Mouse (Mus musculus) adrenal gland, postnatal 25 days (tissue): ENCODE results near the gene Emilin2. TPM values are rescaled to one million over a fixed set of nuclear protein-coding genes. Genes with fewer than 3 reads are reported as not detected.

Experiments used
- DNase-seq: peaks from one replicate; pipeline ENCODE4 v3.0.0; 2021; ENCODE audit warnings: mixed read lengths
- total RNA-seq: library from RNA; stranded (reverse); gene quantifications from 2 replicates; pipeline ENCODE4 v1.2.3, GENCODE M21; 2021

The Emilin2 gene
- total RNA-seq, 1 experiment from 2014 or later, result 4.4 TPM

DNA sequence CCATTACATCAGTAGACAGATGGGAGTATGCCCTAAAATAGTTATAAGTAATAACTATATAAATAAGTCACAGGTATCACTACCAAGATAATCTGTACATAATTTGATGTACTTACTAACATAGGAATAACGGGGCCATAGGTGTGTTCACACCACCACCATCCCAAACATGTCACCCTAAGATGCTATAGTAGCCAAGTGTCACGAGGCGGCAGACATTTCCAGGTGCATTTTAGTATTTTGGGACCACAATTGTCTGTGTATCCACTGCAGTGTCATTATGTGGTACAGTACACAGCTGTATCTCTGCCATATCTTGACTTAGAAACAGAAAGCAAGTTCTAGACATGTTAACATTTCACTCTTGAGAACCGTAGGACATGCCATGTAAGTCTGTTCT lies 78.6 kb downstream of the Emilin2 start:
- no peak for DNase-seq

DNA sequence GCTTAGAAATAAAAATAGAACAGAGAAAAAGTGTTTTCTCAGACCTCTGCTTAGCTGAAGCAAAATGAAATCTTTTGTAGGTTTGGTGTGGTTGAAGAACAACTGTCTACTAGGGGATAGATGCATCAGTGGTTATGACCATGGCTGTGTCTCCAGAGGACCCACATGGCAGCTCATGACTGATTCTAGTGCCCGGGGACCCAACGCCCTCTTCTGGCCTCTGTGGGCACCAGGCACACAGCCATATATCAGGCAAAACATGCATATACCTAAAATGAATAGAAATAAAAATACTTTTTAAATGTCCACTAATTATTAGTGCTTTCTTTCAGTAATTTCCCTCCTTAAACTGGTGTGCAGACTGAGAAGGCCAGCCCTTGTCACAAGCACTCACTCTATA lies 79.8 kb downstream of the Emilin2 start:
- no peak for DNase-seq

- no peak for DNase-seq
These were observed 81.6 kb downstream of the Emilin2 start for GRCm38 (mm10) chr17:71230108-71230709.

GRCm38 (mm10) chr17:71228651-71229050 lies 83.1 kb downstream of the Emilin2 start:
- DNase-seq, result no peak

DNA sequence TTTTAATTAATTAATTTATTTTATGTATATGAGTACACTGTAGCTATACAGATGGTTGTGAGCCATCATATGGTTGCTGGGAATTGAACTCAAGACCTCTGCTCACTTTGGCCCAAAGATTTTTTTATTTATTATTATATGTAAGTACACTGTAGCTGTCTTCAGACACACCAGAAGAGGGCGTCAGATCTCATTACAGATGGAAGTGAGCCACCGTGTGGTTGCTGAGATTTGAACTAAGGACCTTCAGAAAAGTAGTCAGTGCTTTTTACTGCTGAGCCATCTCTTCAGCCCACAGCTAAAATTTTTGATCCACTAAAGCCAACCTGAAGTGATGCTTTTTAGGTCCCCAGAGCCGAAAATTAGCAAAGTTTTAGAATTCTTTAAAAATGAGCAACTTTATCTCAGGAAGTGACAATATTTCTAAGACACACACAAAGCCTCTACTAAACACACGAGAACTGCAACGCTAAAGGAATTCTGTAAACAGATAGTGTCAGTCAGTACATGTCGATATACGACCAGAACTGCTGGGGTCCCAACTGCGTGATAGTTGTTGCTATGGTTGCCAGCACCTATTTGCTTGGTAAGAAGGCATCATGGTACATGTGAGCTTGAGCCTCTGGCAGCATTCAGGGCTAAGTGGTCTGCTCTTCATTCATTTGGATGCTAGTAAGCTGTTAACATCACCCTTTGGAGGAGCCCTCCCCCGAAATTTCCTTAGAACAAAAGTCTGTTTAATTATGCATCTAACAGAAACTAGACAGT lies 84.5 kb downstream of the Emilin2 start:
- no peak for DNase-seq

- peak; percentile 16 for DNase-seq
These were observed 86.7 kb downstream of the Emilin2 start for GRCm38 (mm10) chr17:71225091-71225490.

DNA sequence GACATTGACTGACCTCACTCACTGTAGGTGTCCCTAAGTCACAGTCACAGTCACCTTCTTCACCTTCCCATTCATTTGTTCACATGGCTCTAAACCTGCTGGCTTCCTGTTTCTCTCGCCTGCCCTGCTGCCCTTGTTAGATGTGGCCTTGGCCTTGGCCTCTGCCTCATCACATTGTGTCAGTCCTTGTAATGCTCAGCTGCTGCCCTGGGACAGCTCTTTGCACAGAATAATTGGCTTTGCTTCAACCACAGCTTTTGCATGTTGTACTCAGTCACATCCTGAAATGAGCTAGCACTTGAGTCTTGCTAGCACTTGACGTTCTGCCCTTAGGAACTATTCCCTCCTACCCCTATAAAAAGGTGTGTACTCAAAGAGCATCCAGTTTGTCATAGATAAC lies 87.3 kb downstream of the Emilin2 start:
- DNase-seq, result peak; percentile 37

GRCm38 (mm10) chr17:71223676-71224075 lies 88.1 kb downstream of the Emilin2 start:
- no peak for DNase-seq

DNA sequence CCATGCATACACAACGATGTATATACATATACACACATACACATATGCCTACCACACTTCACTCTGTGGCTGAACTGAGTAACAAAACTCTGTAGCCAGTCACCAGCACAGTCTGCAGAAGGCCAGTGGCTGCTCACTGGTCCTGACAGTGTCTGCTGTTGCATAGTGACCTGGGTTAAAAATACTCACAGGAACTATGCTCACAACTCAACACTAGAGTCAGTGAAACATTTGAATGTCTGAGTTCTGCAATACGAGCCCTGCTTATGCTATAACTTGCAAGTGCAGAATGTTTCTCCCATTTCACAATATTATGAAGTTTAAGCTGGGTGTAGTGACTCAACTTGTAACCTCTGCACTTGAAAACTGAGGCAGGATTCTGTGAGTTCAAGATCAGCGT lies 90.4 kb downstream of the Emilin2 start:
- no peak for DNase-seq

DNA sequence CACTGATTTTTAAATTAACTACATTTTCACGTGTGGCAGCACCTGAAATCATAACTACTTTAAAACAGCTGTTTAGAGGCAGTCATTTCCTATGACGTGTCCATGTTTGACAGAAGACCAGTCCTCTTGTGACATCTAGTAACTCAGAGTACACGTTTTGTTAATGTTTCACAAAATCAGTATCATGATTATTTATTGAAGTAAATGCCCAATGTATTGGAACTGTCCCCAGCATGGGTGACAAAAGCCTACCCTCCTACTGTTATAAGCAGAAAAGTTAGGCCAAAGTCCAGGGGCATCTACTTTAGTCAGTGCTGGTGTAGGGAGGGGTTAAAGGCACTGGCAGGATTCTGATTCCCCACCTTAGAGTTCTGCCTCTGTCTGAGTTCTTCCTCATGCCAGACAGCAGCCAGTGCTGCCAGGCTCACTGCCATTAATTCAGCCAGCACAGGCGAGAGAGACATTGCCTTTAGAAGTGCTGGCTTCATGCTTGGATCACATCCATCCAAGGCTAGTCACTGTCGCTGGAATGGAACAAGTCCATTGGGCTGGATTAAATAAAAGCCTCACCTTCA lies 94.6 kb downstream of the Emilin2 start:
- no peak for DNase-seq

DNA sequence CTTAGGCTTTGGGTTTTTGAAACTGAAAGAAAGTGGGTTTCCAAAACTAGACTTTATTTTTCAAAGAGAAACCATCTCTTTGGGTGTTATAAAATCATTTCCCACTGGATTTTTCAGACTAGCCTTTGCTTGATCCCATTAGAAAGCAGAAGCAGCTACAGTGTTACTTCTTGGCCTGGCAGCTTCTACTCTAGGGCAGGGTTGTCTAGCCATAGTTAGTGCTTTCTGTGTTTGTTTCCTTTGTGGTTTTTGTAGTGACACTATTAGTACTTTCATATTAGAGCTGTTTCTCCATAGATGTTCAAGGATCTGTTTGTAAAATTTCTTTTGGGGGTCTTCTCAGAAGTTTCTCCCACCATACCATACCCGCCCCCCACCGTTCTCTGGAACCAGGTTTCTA lies 95.5 kb downstream of the Emilin2 start:
- no peak for DNase-seq

DNA sequence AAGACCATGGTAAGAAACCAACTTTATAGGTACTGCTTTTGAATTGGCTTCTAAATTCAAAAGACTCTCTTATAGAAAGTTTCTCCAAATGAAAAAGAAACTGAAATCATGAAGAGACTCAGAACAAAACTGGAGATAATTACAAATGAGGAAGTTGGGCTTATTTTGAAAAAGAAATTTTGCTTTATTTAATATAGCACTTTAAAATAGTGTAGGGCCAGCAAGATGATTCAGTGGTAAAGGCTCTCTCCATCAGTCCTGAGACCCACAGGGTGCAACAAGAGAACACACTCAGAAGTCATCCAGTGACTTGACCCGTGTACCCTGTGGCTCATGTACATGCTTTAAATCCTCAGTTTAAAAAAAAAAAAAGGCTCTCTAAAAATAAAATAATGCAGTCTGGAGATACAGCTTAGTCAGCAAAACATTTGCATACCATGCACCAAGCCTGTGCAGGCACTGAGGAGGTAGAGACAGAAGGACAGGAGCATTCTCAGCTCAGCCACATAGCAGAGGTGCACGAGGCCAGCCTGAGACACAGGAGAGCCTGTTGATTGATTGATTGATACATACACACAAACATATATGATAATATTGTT lies 96.4 kb downstream of the Emilin2 start:
- no peak for DNase-seq

GRCm38 (mm10) chr17:71214514-71215240 lies 97.1 kb downstream of the Emilin2 start:
- no peak for DNase-seq

DNA sequence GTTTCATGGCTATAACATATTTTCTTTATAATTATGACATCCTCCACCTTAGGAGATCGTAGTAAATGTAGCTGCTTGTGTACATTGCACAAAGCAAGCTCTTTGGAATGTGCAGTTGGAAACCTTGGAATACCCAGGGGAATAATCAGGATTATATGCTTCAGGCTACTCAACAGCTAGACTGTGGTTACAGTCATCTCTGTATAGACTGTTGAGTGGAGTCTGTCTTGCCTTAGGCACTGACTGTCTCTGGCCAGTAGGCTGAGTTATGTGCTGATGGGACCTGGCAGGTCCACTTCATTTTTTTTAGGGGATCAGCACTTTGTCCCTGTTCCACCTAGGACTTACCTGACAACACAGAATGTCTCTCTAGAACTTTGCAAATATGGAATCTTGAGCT lies 98.1 kb downstream of the Emilin2 start:
- no peak for DNase-seq

DNA sequence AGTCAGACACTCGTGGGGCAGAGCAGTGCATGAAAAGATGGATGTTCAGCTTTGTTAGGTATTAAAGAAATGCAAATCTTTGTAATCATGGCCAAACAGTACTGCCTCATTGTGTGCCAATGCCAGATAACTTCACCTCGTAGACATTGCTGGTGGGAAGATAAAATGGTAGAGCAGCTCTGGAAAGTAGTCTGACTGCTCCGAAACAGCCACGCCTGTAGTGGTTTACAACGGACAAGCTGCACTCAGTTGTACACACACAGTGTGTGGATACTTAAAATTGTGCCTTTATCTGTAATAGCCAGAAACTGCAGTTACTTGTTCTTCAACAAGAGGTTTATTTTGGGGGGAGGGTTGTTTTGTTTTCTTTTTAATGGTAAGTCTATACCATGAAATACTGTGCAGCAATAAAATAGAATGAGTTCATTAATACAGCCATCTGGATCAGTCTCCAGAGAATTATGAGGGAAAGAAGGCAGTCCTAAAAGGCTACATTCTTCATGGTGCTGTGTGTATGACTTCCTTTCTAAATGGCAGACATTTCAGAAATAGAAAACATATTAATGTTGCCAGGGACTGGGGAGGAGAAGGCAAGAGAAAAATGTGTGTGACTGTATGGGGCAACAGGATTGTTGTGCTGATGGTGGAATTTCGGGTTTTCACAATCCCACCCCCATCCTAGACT lies 99.7 kb downstream of the Emilin2 start:
- DNase-seq, result no peak

GRCm38 (mm10) chr17:71209936-71210335 lies 101.8 kb downstream of the Emilin2 start:
- DNase-seq, result no peak

GRCm38 (mm10) chr17:71208921-71209320 lies 102.9 kb downstream of the Emilin2 start:
- DNase-seq, result no peak

GRCm38 (mm10) chr17:71208376-71208775 lies 103.4 kb downstream of the Emilin2 start:
- no peak for DNase-seq

DNA sequence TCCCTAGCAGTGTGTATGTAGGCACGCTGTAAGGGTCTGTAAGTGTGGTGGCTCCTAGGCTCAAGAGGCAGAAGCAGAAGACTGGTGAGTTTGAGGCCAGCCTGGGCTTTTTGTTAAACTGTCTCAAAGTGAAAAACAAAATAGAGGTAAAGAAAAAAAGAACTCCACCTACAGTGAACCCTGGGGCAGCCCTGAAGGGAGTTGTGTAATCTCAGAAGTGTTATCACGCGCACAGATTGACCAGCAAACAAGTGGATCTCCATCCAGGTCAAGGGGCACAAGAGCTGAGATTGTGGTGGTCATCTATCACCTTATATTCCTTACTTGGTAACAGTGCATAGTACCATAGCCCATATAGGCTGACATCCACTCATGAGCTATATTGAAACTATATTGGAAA lies 104.5 kb downstream of the Emilin2 start:
- DNase-seq, result no peak

DNA sequence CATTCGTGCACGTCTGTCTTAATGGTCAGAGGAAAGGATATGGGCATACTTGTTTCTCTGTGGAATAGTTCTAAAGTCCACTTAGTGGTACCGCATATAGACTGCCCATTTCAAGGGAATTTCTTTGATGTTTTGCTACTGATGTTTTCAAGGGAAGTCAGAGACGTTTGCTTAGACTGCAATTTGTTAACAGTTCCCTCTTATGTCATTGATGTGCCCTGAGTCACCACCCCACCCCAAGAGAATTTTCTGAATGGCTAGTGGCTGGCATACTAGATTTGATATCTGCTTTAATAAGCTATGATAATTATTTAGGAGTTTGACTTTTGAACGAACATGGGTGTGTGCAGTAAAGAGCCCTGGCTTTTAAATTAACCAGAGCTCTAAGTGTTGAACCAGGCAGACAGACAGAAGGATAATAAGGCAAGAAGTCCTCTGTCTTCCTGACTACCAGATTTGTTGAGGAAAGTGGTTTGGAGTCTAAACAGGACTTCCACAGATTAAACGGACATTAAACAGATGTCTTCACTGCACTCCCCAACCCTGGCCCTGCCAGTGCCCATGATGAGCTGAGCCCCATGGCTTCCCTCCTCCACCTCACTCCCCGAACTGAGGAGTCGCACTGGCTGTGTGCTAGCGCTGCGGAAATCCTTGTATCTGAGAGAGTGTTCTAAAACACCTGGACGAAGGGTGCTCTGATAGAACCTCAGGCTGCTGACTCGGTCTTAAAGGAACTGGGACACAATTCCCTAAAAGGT lies 105.5 kb downstream of the Emilin2 start:
- no peak for DNase-seq

DNA sequence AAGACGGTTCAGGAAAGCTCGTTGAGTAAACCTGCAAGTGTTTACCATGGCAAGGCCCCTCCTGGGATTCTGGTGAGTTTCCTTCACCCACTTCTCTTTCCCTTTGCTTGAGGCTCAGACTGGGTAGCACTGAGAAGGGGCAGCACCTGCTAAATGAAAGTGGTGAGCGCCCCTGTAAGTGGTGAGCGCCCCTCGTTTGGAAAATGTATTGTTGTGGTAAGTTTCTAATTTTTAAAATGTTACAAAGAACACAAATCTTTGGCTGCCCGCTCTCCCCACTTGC lies 107.0 kb downstream of the Emilin2 start:
- DNase-seq, result no peak
